In genomic region chr1:179802610-179803512, GRCm38 (mm10) we compare ENCODE assay signal across 7 mouse cellular contexts. TPM values are rescaled to one million over a fixed set of nuclear protein-coding genes. Genes with fewer than 3 reads are reported as not detected.
A peak's percentile ranks its signal among the peaks of the same experiment; 100 is the strongest.
DNase-seq lines count a peak whose midpoint lies in the region; ATAC-seq lines count a peak whose summit lies in the region.

Gene Gm10518, plus strand, starts transcription at chr1:179803376.

- peak; percentile 66 for DNase-seq in adipocyte (ENCODE audit: low spot score)
- DNase-seq in cerebellum, postnatal 36 days = peak; percentile 70 to 74
- peak; percentile 34 to 37 for DNase-seq in frontal cortex, postnatal 14 days (ENCODE audit: low spot score in 2 of 2)
- peak; percentile 23 for DNase-seq in left cerebral cortex, adult 11 months (ENCODE audit: low spot score)
- DNase-seq in lung, postnatal 14 days = peak; percentile 65
- DNase-seq in right cerebral cortex, adult 2 months (ENCODE audit: low spot score in 2 of 2) = peak; percentile 32 to 60

- peaks cover 18% of the 10 kb centered on the region for H3K4me1 ChIP-seq in hindbrain, embryonic 12.5 days

- H3K4me2 ChIP-seq in hindbrain, embryonic 12.5 days (replicated peaks) = peak within 1 kb of the TSS; percentile 80

- 1% methylated on average over 94 of the region's 94 CpGs for WGBS in hindbrain, embryonic 12.5 days

- H3K27me3 ChIP-seq in hindbrain, embryonic 12.5 days = no peaks in the 10 kb centered on the region

- H3K4me3 ChIP-seq in hindbrain, embryonic 12.5 days = peak within 1 kb of the TSS; percentile 91

- H3K9me3 ChIP-seq in hindbrain, embryonic 12.5 days (replicated peaks) = no peaks in the 10 kb centered on the region

- H3K9ac ChIP-seq in hindbrain, embryonic 12.5 days = peak within 1 kb of the TSS; percentile 93

- H3K27ac ChIP-seq in hindbrain, embryonic 12.5 days = peak within 1 kb of the TSS; percentile 97

- ATAC-seq in hindbrain, embryonic 12.5 days (ENCODE audit: low FRiP score) = peak; percentile 80

- H3K36me3 ChIP-seq in hindbrain, embryonic 12.5 days = peaks cover 11% of the 10 kb centered on the region

RNA-seq across cellular contexts. Expression of gene Gm10518, which starts in this region (rescaled TPM):
- polyA plus RNA-seq in hindbrain, embryonic 12.5 days (2016; fragmentation: Nextera tagmentation; extraction: Ambion mirVana) = 0.21 TPM in 1 of 2 replicates, not detected in the other

Comparison
In these comparisons a context has a peak if more than half of its experiments do, and no peak if none do; other contexts are left out.
1. Peak in every context shown above with its lines: DNase-seq, ATAC-seq, H3K4me3 ChIP-seq and H3K27ac ChIP-seq.
2. Peak in ATAC-seq, H3K4me3 ChIP-seq, H3K27ac ChIP-seq, H3K9ac ChIP-seq and H3K4me2 ChIP-seq in hindbrain, embryonic 12.5 days; RNA of the gene not detected or under 1 TPM.